Mouse (Mus musculus) midbrain, embryonic 16.5 days (tissue): ENCODE data around the gene Cox7a2l. TPM values are rescaled to one million over a fixed set of nuclear protein-coding genes. Genes with fewer than 3 reads are reported as not detected.

Experiments
- polyA plus RNA-seq: library from polyadenylated mRNA; unstranded; fragments of >200 nt; fragmentation: Nextera tagmentation; extraction: Ambion mirVana; gene quantifications from 2 replicates; pipeline ENCODE4 v1.2.1, GENCODE M21; 2015

The Cox7a2l gene
- polyA plus RNA-seq, 1 experiment from 2014 or later, result 191 TPM

Other genes with a start within 250 kb of the Cox7a2l start
- 27.5 and 29.0 TPM in 2 replicates for gene Eml4, start 166.4 kb downstream of the Cox7a2l start, polyA plus RNA-seq
- 0.10 TPM in 1 of 2 replicates, not detected in the other for gene Kcng3, start 114.6 kb upstream of the Cox7a2l start, polyA plus RNA-seq
- 27.2 and 34.5 TPM in 2 replicates for gene Mta3, start 188.8 kb upstream of the Cox7a2l start, polyA plus RNA-seq